Mouse (Mus musculus) midbrain, embryonic 10.5 days (tissue): ENCODE results near the gene Slc30a6. TPM values are rescaled to one million over a fixed set of nuclear protein-coding genes. Genes with fewer than 3 reads are reported as not detected.
"Not testable (repeated sequence)": the region's sequence is repeated elsewhere in the genome, so short reads cannot be mapped to it uniquely, and the experiment has no call there.

Experiments
- DNase-seq: peaks from one replicate; pipeline ENCODE4 v3.0.0-alpha.2; 2017; ENCODE audit warnings: low spot score
- H3K27ac ChIP-seq: fragments of 300-500 bp; sonication (generic); replicated peaks from 2 replicates; pipeline ENCODE4 v1.5.1; 2016; ENCODE audit warnings: mild to moderate bottlenecking
- H3K27me3 ChIP-seq: fragments of 300-500 bp; sonication (generic); 2 replicates; pipeline ENCODE4 v1.6.1; 2016; ENCODE audit warnings: low read depth, mild to moderate bottlenecking; ENCODE audit not compliant: poor library complexity, severe bottlenecking
- H3K36me3 ChIP-seq: fragments of 300-500 bp; sonication (generic); 2 replicates; pipeline ENCODE4 v1.6.1; 2016; ENCODE audit warnings: mild to moderate bottlenecking, moderate library complexity
- H3K4me1 ChIP-seq: fragments of 300-500 bp; sonication (generic); 2 replicates; pipeline ENCODE4 v1.6.1; 2016
- H3K4me3 ChIP-seq: fragments of 300-500 bp; sonication (generic); 2 replicates; pipeline ENCODE4 v1.5.1; 2016; ENCODE audit warnings: mild to moderate bottlenecking, moderate library complexity
- H3K9me3 ChIP-seq: fragments of 300-500 bp; sonication (generic); replicated peaks from 2 replicates; pipeline ENCODE4 v1.6.1; 2016; ENCODE audit warnings: mild to moderate bottlenecking
- WGBS: fragments of 180-500 bp; shearing (Covaris S2); methylation state at CpG from one replicate; pipeline ENCODE4 v1.1.7; 2016; 5-methylcytosine and 5-hydroxymethylcytosine counted together
- polyA plus RNA-seq: library from polyadenylated mRNA; unstranded; fragments of >200 nt; fragmentation: Nextera tagmentation; extraction: Ambion mirVana; gene quantifications from 2 replicates; pipeline ENCODE4 v1.2.1, GENCODE M21; 2016

The Slc30a6 gene
- polyA plus RNA-seq, 1 experiment from 2014 or later = 34.4 TPM

DNA sequence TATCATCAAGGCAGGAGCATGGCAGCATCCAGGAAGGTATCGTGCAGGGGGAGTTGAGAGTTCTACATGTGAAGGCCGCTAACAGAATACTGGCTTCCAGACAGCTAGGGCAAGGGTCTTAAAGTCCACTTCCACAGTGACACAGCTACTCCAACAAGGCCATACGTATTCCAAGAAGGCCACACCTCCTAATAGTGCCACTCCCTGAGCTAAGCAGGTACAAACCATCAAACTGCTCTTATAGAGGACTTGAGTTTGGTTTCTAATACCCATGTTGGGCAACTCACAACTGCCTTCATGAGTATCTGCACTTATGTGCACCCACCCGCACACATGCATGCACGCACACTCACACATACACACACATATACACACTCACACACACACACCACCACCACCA is 61.4 kb downstream of the Slc30a6 start:
- H3K36me3 ChIP-seq = no peaks in the 10 kb centered on the region
- no peak overlapping the region for H3K27ac ChIP-seq
- no peak for DNase-seq
- no peaks in the 10 kb centered on the region for H3K4me1 ChIP-seq
- no peak overlapping the region for H3K4me3 ChIP-seq
- no peaks in the 10 kb centered on the region for H3K27me3 ChIP-seq
- H3K9me3 ChIP-seq = no peaks in the 10 kb centered on the region
- WGBS = 91% methylated on average over 5 of the region's 5 CpGs

DNA sequence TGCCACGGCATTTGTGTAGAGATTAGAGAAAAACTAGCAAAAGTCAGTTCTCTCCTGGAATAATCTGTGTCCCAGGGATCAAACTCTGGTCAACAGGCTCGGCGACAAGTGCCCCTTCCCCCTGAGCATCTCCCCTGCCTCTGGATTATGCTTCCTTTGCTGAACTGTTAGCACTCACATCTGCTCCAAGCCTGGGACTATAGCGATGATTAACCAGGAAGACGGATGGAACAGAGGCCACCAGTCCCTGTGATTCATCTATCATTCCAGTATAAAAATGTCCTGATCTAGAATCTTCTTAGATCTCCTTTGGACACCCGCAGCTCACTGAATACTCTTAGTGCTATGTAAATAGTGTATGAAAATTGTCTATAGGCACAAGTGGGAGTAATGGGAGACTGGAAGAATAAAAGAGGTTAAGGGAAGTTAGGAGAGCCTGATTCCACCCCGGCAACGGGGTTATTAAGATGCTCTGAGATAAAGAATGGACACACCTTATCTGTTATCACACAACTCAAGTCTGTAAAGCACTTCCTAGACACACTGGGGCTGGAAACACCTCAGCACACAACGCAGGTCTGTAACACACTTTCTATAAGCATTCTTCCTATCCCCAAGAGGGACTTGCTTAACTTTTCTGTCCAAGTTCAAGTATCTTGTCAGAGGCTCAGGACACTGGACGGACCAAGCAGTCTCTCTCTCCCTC is 62.7 kb downstream of the Slc30a6 start:
- Histone ChIP-seq H3K27ac (no peak overlapping the region), H3K4me1 (no peaks in the 10 kb centered on the region), H3K4me3 (no peak overlapping the region), H3K27me3 (no peaks in the 10 kb centered on the region), H3K9me3 (no peaks in the 10 kb centered on the region), H3K36me3 (no peaks in the 10 kb centered on the region)
- DNase-seq = no peak
- WGBS = 80% methylated on average over 10 of the region's 10 CpGs

DNA sequence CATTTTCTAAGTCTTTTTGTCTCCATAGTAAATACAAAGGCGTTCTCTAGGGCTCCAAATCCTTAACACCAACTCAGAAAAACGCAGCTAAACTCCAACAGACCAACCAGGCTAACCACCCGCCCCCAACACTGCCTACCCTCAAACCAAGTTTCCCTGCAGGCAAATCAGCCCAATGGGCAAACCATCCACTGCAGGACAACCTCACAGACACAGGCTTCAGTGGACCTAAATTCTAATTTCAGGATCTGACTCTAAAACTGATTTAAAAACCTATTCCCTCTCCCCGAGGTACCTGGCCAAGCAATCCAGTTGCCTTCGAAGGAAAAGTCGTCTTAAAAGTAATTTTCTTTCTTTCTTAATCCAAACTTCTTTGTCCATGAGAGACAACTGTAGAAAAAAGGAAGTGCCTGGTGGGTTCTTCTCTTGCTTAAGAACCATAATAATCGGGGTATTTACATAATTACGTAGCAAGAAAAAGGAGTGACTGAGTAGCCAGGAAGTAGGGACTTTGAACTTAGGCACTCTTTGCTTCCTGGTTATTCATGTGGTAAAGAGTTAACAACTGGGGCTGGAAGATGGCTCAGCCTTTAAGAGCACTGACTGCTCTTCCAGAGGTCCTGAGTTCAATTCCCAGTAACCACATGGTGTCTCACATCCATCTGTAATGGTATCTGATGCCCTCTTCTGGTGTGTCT is 63.5 kb downstream of the Slc30a6 start, which contains the start of gene Nlrc4:
Nlrc4 (minus strand) TSS at position 432 of the 698 bp plus-strand sequence.
- WGBS = 62% methylated on average over 8 of the region's 8 CpGs
- no peaks in the 10 kb centered on the region for H3K27me3 ChIP-seq

DNA sequence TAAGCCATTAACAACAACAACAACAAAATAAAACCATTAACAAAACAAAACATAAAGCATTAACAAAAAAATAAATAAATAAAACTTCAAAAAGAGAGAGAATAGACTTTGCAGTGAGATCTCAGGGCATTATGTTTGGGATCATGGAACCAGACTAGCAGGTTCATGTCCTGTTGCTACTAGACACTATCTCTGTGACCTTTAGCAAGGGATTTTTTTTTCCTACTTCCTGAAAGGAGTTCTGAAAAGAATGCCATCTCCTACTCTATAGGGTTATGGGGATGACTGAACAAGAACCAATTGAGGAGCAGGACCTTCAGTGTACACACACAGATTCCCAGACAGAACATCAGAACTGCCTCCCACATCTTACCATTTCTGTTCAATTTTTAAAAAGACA is 68.1 kb downstream of the Slc30a6 start:
- H3K4me3 ChIP-seq = no peak overlapping the region
- H3K4me1 ChIP-seq = no peaks in the 10 kb centered on the region
- H3K36me3 ChIP-seq = no peaks in the 10 kb centered on the region
- H3K27ac ChIP-seq = no peak overlapping the region
- DNase-seq = no peak
- no peaks in the 10 kb centered on the region for H3K27me3 ChIP-seq
- no peaks in the 10 kb centered on the region for H3K9me3 ChIP-seq

More for the DNA sequence above, 63.5 kb downstream of the Slc30a6 start, which contains the start of gene Nlrc4:
- Histone ChIP-seq H3K4me3 (no peak within 1 kb of the TSS), H3K36me3 (no peaks in the 10 kb centered on the region), H3K4me1 (no peaks in the 10 kb centered on the region), H3K27ac (no peak within 1 kb of the TSS), H3K9me3 (no peaks in the 10 kb centered on the region)
- no peak for DNase-seq

DNA sequence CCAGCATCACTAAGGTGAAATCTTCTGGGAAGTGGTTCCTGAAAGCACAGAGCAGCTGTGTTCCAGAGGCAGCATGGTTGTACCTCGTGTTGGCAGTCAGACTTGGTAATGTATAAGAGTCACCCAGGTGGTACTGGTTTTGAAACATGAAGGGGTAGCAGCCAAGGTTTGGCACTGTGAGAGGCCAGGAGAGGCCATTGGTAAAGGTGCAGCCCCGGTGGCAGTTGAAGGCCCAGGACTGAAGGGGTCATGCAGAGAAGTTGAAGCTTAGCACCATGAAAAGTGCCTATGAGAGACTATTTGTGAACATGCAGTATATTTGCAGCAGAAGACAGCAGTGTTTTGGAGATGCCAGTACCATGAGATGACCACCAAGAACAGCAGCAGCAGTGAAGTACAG is 72.6 kb downstream of the Slc30a6 start:
- H3K36me3 ChIP-seq, DNase-seq, H3K4me3 ChIP-seq, H3K4me1 ChIP-seq, H3K27ac ChIP-seq, H3K27me3 ChIP-seq, H3K9me3 ChIP-seq: not testable (repeated sequence)
- WGBS = 90% methylated on average over 2 of the region's 2 CpGs

DNA sequence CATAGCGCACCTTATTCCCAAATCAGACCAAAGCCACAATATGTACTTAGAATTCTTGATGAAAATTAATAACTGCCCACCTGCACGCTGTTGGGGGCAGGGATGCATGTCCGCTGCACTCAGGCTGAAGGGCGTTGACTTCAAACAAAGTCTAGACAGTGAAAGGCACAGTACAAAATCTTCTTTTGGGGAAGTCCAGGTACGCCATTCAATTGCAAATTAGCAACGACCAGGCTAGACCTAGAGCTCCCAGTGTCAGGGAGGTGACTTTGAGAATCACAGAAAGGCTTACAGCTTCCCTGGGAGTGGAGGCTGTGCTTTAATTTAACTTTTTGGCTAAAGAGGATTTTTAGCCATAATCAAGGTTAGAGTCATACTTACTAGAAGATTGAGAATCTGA is 74.7 kb downstream of the Slc30a6 start:
- not testable (repeated sequence) for DNase-seq, H3K27me3 ChIP-seq, H3K27ac ChIP-seq, H3K36me3 ChIP-seq, H3K4me1 ChIP-seq, H3K9me3 ChIP-seq, H3K4me3 ChIP-seq
- 83% methylated on average over 6 of the region's 6 CpGs for WGBS

Other genes starting within 250 kb of the Slc30a6 start
- gene Memo1, start 100.1 kb upstream of the Slc30a6 start, polyA plus RNA-seq = 92.2 and 99.8 TPM in 2 replicates
- 279 and 306 TPM in 2 replicates for gene Dpy30, start 71.7 kb upstream of the Slc30a6 start, polyA plus RNA-seq
- 12.8 and 15.2 TPM in 2 replicates for gene Spast, start 56.6 kb upstream of the Slc30a6 start, polyA plus RNA-seq
- gene Nlrc4, start 63.5 kb downstream of the Slc30a6 start, polyA plus RNA-seq = 0.20 and 0.22 TPM in 2 replicates
- 37.0 and 38.8 TPM in 2 replicates for gene Yipf4, start 93.9 kb downstream of the Slc30a6 start, polyA plus RNA-seq
- 76.0 and 83.3 TPM in 2 replicates for gene Birc6, start 132.7 kb downstream of the Slc30a6 start, polyA plus RNA-seq